Mouse (Mus musculus): ENCODE measurements around the gene Capn7. TPM values are rescaled to one million over a fixed set of nuclear protein-coding genes. Genes with fewer than 3 reads are reported as not detected.

The Capn7 gene
- polyA plus RNA-seq, 1 experiment from 2014 or later, result 32.8 TPM

- H3K4me2 ChIP-seq, result peak overlapping the region; percentile 51
- H3K9me3 ChIP-seq, result no peaks in the 10 kb centered on the region
- H3K27me3 ChIP-seq (replicated peaks), result no peaks in the 10 kb centered on the region
- peak overlapping the region; percentile 73 for H3K27ac ChIP-seq (replicated peaks)
- H3K4me1 ChIP-seq, result peaks cover 93% of the 10 kb centered on the region
- 0 out of 2 replicates have a peak, but pooled peaks have one; percentile 29 for ATAC-seq (ENCODE audit: extremely low read depth, insufficient number of reproducible peaks, low FRiP score, low TSS enrichment)
- WGBS, result 5% methylated on average over 8 of the region's 8 CpGs
- no peak overlapping the region for H3K4me3 ChIP-seq
- peaks cover 3% of the 10 kb centered on the region; the same call in 1 of the 2 replicates for H3K36me3 ChIP-seq
- 0 out of 2 replicates have a peak overlapping the region, but pooled peaks have one; percentile 38 for H3K9ac ChIP-seq
Observed at GRCm38 (mm10) chr14:31403995-31404394, 67.6 kb downstream of the Capn7 start.

GRCm38 (mm10) chr14:31404663-31405062 is 68.2 kb downstream of the Capn7 start:
- WGBS, result 82% methylated on average over 4 of the region's 4 CpGs
- no peak for ATAC-seq (ENCODE audit: extremely low read depth, insufficient number of reproducible peaks, low FRiP score, low TSS enrichment)
- H3K36me3 ChIP-seq, result peaks cover 3% of the 10 kb centered on the region; the same call in 1 of the 2 replicates
- no peak overlapping the region for H3K4me3 ChIP-seq
- H3K4me2 ChIP-seq, result peak overlapping the region; percentile 51; the same call in 1 of the 2 replicates
- no peak overlapping the region for H3K9ac ChIP-seq
- peak overlapping the region; percentile 73 for H3K27ac ChIP-seq (replicated peaks)
- no peaks in the 10 kb centered on the region for H3K9me3 ChIP-seq
- H3K27me3 ChIP-seq (replicated peaks), result no peaks in the 10 kb centered on the region
- peaks cover 98% of the 10 kb centered on the region for H3K4me1 ChIP-seq

- H3K4me2 ChIP-seq, result no peak overlapping the region
- no peak overlapping the region for H3K4me3 ChIP-seq
- 72% methylated on average over 6 of the region's 6 CpGs for WGBS
- H3K36me3 ChIP-seq, result peaks cover 9% of the 10 kb centered on the region; the same call in 1 of the 2 replicates
- peaks cover 98% of the 10 kb centered on the region for H3K4me1 ChIP-seq
- ATAC-seq (ENCODE audit: extremely low read depth, insufficient number of reproducible peaks, low FRiP score, low TSS enrichment), result no peak
- H3K27me3 ChIP-seq (replicated peaks), result no peaks in the 10 kb centered on the region
- H3K9me3 ChIP-seq, result no peaks in the 10 kb centered on the region
- no peak overlapping the region for H3K27ac ChIP-seq (replicated peaks)
- no peak overlapping the region for H3K9ac ChIP-seq
Observed at GRCm38 (mm10) chr14:31405652-31406051, 69.2 kb downstream of the Capn7 start.

- Histone ChIP-seq H3K36me3 (peaks cover 13% of the 10 kb centered on the region), H3K9me3 (no peaks in the 10 kb centered on the region), H3K4me3 (no peak overlapping the region), H3K9ac (no peak overlapping the region; the same call in 1 of the 2 replicates), H3K4me2 (no peak overlapping the region), H3K27me3 (replicated peaks) (no peaks in the 10 kb centered on the region), H3K27ac (replicated peaks) (no peak overlapping the region; the same call in 1 of the 2 replicates), H3K4me1 (peaks cover 98% of the 10 kb centered on the region)
- WGBS, result 79% methylated on average over 12 of the region's 12 CpGs
- ATAC-seq (ENCODE audit: extremely low read depth, insufficient number of reproducible peaks, low FRiP score, low TSS enrichment), result no peak
Observed at GRCm38 (mm10) chr14:31406154-31406810, 69.8 kb downstream of the Capn7 start.

- peaks cover 89% of the 10 kb centered on the region for H3K4me1 ChIP-seq
- H3K27ac ChIP-seq (replicated peaks), result peak overlapping the region; percentile 85
- H3K9ac ChIP-seq, result peak overlapping the region; percentile 48; the same call in 1 of the 2 replicates
- WGBS, result 79% methylated on average over 15 of the region's 15 CpGs
- no peaks in the 10 kb centered on the region for H3K27me3 ChIP-seq (replicated peaks)
- peak overlapping the region; percentile 2; the same call in 1 of the 2 replicates for H3K4me2 ChIP-seq
- no peak for ATAC-seq (ENCODE audit: extremely low read depth, insufficient number of reproducible peaks, low FRiP score, low TSS enrichment)
- H3K36me3 ChIP-seq, result peaks cover 15% of the 10 kb centered on the region
- H3K4me3 ChIP-seq, result no peak overlapping the region
- no peaks in the 10 kb centered on the region for H3K9me3 ChIP-seq
Observed at GRCm38 (mm10) chr14:31407208-31407607, 70.8 kb downstream of the Capn7 start.

GRCm38 (mm10) chr14:31407911-31408604 is 71.6 kb downstream of the Capn7 start:
- peak overlapping the region; percentile 85 for H3K27ac ChIP-seq (replicated peaks)
- no peak for ATAC-seq (ENCODE audit: extremely low read depth, insufficient number of reproducible peaks, low FRiP score, low TSS enrichment)
- H3K9ac ChIP-seq, result peak overlapping the region; percentile 48; the same call in 1 of the 2 replicates
- H3K4me1 ChIP-seq, result peaks cover 89% of the 10 kb centered on the region
- no peak overlapping the region for H3K4me3 ChIP-seq
- no peaks in the 10 kb centered on the region for H3K9me3 ChIP-seq
- H3K4me2 ChIP-seq, result peak overlapping the region; percentile 18
- WGBS, result 69% methylated on average over 6 of the region's 6 CpGs
- H3K36me3 ChIP-seq, result peaks cover 15% of the 10 kb centered on the region
- H3K27me3 ChIP-seq (replicated peaks), result no peaks in the 10 kb centered on the region

- H3K9me3 ChIP-seq, result no peaks in the 10 kb centered on the region
- H3K4me3 ChIP-seq, result no peak overlapping the region
- peak overlapping the region; percentile 48; the same call in 1 of the 2 replicates for H3K9ac ChIP-seq
- H3K27ac ChIP-seq (replicated peaks), result peak overlapping the region; percentile 85
- H3K4me1 ChIP-seq, result peaks cover 89% of the 10 kb centered on the region
- peak overlapping the region; percentile 18; the same call in 1 of the 2 replicates for H3K4me2 ChIP-seq
- no peak for ATAC-seq (ENCODE audit: extremely low read depth, insufficient number of reproducible peaks, low FRiP score, low TSS enrichment)
- no peaks in the 10 kb centered on the region for H3K27me3 ChIP-seq (replicated peaks)
- WGBS, result 27% methylated on average over 8 of the region's 8 CpGs
- peaks cover 15% of the 10 kb centered on the region for H3K36me3 ChIP-seq
Observed at GRCm38 (mm10) chr14:31408666-31409065, 72.2 kb downstream of the Capn7 start.

GRCm38 (mm10) chr14:31410123-31410724 is 73.8 kb downstream of the Capn7 start:
- H3K4me1 ChIP-seq, result peaks cover 89% of the 10 kb centered on the region
- H3K27me3 ChIP-seq (replicated peaks), result no peaks in the 10 kb centered on the region

GRCm38 (mm10) chr14:31410737-31411136 is 74.3 kb downstream of the Capn7 start:
- H3K4me3 ChIP-seq, result no peak overlapping the region
- no peaks in the 10 kb centered on the region for H3K9me3 ChIP-seq
- H3K27ac ChIP-seq (replicated peaks), result 0 out of 2 replicates have a peak overlapping the region, but pooled peaks have one; percentile 24
- H3K4me2 ChIP-seq, result no peak overlapping the region
- H3K27me3 ChIP-seq (replicated peaks), result no peaks in the 10 kb centered on the region
- H3K9ac ChIP-seq, result no peak overlapping the region
- 54% methylated on average over 4 of the region's 4 CpGs for WGBS
- peaks cover 90% of the 10 kb centered on the region for H3K4me1 ChIP-seq
- no peak for ATAC-seq (ENCODE audit: extremely low read depth, insufficient number of reproducible peaks, low FRiP score, low TSS enrichment)
- peaks cover 13% of the 10 kb centered on the region for H3K36me3 ChIP-seq

More at GRCm38 (mm10) chr14:31410123-31410724, 73.8 kb downstream of the Capn7 start:
- H3K4me2 ChIP-seq, result no peak overlapping the region
- no peaks in the 10 kb centered on the region for H3K9me3 ChIP-seq
- 70% methylated on average over 9 of the region's 9 CpGs for WGBS
- peaks cover 15% of the 10 kb centered on the region for H3K36me3 ChIP-seq
- ATAC-seq (ENCODE audit: extremely low read depth, insufficient number of reproducible peaks, low FRiP score, low TSS enrichment), result no peak
- 0 out of 2 replicates have a peak overlapping the region, but pooled peaks have one; percentile 24 for H3K27ac ChIP-seq (replicated peaks)
- no peak overlapping the region for H3K9ac ChIP-seq
- H3K4me3 ChIP-seq, result no peak overlapping the region

- Histone ChIP-seq H3K27ac (replicated peaks) (peak overlapping the region; percentile 16), H3K4me3 (no peak overlapping the region), H3K27me3 (replicated peaks) (no peaks in the 10 kb centered on the region), H3K9ac (no peak overlapping the region), H3K9me3 (no peaks in the 10 kb centered on the region), H3K4me1 (peaks cover 90% of the 10 kb centered on the region), H3K4me2 (no peak overlapping the region), H3K36me3 (peaks cover 12% of the 10 kb centered on the region)
- 65% methylated on average over 10 of the region's 10 CpGs for WGBS
- ATAC-seq (ENCODE audit: extremely low read depth, insufficient number of reproducible peaks, low FRiP score, low TSS enrichment), result no peak
Observed at GRCm38 (mm10) chr14:31412651-31413056, 76.2 kb downstream of the Capn7 start.
